Mouse (Mus musculus): Measurements from ENCODE around the gene Catsperg1.

DNA sequence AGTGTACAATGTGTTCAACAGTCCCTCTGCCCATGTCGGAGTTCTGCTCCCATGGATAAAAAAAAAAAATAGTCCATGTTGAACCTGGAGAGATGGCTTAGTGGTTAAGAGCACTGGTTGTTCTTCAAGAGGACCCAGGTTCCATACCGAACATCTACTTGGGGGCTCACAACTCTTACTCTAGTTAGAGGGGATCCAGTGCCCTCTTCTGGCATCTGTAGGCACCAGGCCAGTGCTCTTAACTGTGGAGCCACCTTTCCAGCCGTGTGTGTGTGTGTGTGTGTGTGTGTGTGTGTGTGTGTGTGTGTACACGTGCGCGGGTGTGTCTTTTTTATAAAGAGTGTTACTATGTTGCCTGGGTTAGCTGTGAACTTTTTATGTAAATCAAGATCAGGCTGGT is 11.3 kb downstream of the Catsperg1 start:
- TF ChIP-seq CTCF (IDR thresholded peaks at IDR 0.05; ENCODE audit: borderline replicate concordance, insufficient read depth, low read length) (no peak), POLR2A (IDR thresholded peaks at IDR 0.05; ENCODE audit: low read depth, low read length) (no peak)

All from embryonic fibroblast, embryonic 13.5 days (primary cell).